Mouse (Mus musculus): ENCODE data around the gene Fam234a.
A peak's percentile ranks its signal among the peaks of the same experiment; 100 is the strongest.
"Not testable (repeated sequence)": the region's sequence is repeated elsewhere in the genome, so short reads cannot be mapped to it uniquely, and the experiment has no call there.

The Fam234a gene

DNA sequence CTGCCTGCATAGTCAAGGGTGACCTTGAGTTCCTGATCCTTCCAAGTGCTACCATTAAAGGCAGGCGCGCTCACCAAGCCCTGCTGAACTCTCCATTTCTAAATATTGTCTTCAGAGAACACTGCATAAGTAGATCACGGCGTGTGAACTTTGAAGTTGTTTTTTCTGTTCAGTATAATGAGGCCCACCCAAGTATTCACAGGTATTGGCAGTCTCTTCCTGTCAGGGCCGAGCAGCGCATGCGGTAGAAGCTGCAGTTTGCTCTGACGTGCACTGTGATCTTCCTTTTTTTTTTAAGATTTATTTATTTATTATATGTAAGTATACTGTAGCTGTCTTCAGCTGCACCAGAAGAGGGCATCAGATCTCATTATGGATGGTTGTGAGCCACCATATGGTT is 9.7 kb downstream of the Fam234a start:
- DNase-seq (ENCODE audit: low read depth, low spot score): no peak

DNA sequence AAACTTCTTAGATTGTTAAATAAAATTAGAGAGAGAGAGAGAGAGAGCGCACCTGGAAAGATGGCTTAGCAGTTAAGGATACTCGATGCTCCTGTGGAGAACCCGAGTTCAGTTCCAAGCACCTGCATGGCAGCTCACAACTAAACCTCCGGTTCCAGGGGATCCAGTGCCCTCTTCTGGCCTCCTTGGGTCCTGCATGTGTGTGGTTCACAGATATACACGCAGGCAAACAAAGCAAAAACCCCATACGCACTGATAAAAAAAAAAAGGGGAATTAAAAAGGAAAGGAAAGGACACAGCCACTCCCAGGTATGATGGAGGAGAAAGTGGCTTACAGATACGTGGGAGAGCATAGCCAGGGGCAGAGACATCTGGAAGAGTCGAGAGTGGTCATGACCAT is 11.2 kb downstream of the Fam234a start:
- DNase-seq (ENCODE audit: low read depth, low spot score): no peak

DNA sequence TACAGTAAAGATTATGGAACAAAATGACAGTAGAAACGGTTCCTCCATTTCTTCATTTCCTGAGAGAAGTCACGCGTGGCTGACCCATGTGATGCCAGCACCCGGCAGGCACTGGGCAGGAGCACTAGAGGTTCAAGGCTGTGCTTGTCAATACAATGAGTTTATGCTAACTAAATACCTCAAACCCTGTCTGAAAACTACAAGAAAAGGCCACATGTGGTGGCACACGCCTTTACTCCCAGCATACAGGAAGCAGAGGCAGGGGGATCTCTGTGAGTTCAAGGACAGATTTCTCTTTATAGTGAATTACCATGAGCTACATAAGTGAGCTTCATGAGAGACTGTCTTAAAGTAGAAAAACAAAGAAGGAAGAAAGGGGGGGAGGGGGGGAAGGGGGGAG is 12.9 kb downstream of the Fam234a start:
- no peak for DNase-seq (ENCODE audit: low read depth, low spot score)

DNA sequence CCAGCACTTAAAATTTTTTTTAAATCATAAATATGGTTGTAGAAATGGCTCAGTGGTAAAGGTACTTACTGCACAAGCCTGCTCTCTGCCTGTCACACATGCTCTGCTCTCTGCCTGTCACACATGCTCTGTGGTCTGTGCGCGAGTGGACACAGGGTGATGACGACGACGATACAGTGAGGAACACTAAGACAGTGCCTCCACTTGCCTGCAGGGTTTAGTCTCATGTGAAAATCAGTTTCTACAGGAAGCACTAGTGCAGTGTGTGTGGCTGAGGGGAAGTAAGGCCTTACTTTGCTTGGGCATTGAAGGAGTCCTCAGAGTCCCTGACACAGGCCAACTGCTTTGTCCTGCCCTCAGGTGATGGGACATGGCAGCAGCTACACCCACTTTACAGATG is 14.3 kb downstream of the Fam234a start:
- no peak for DNase-seq (ENCODE audit: low read depth, low spot score)

DNA sequence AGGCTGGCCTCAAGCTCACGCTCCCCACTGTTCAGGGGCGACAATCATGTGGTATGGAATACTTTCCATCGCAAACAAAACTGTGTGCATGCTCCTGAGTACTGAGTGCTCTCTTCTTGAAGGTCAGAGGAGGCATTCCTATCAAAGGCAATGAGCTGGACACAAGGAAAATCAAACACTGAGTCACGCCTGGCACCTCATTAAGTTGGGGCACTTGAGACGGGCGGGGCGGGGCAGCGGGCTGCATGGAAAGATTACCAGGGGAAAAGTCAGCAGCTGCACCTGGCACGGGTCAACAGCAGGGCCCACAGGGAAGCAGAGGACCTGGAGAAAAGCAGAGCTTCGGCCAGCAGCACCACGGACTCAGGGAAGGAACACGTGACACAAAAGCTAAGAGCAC is 18.9 kb downstream of the Fam234a start:
- no peak for DNase-seq (ENCODE audit: low read depth, low spot score)

DNA sequence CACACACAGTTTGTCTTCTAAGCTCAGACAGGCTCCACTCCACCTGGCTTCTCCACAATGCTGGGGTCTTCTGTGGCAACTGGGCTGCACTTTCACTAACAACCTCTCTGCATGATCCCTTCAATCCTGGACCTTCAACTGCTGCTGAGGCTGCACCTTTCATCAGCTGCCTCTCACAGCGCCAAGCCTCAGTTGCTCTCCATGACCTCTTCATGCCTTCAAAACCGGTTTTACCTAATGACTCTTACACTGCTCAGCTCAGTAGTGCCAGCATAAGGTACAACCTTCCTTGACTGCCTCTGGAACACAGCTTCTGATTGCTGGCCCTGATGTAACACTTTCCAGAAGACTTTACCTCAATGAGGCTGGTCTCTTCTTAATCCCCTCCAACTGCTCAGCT is 22.5 kb downstream of the Fam234a start:
- DNase-seq (ENCODE audit: low read depth, low spot score): no peak

DNA sequence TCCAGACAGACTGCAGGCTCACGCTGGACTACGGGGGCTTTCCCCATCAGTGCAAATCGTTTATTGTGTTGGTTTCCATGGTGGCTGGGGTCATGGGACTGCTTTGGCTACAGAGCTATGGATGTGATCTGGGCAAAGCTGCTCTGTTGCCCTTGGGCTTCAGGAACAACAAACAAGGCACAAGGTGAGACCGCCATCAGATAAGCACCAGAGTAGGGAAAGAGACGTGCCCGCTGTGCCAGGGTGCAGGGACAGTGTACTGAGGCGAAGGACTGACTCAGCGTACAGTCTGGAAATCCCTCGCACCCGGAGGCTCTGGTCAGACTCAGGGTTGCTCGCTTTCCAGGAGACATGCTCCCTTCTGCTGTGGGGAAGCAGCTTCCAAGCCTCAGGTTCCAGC is 31.4 kb downstream of the Fam234a start:
- DNase-seq (ENCODE audit: low read depth, low spot score): no peak

DNA sequence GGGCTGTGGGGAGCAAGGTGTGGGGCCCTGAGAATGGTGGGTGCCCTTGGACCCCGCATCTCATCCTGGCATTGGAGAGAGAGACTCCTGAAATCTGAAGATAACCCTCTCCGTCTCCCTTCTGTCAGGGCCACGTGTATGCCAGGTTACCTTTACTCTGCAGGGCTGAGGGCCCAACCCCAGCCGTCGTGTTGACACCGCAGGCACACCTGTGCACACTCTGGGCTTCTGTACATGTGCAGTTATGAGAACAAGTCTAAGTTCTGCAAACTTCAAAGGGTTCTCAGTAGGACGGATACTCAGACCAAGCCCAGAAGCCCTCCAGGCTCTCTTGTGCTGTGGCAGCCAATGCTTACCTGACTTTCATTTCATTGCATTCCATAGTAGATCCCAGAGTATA is 31.8 kb downstream of the Fam234a start:
- DNase-seq (ENCODE audit: low read depth, low spot score): no peak

DNA sequence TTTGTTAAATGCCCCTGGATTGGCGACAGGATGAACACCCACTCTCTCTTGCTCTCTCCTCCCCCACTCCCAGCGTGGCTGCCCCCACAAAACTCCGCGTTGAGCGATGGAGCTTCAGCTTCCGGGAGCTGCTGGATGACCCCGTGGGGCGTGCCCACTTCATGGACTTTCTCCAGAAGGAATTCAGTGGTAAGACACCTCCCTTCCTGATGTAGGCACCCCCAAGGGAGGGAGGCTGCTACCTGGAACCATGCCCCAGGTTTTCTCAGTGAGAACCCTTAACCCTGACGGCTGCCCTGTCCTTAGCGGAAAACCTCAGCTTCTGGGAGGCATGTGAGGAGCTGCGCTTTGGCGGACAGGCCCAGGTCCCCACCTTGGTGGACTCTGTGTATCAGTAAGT is 36.4 kb downstream of the Fam234a start, which contains the start of gene Arhgdig:
Arhgdig (minus strand) TSS at position 101 of the 400 bp plus-strand sequence.
- DNase-seq (ENCODE audit: low read depth, low spot score): no peak

DNA sequence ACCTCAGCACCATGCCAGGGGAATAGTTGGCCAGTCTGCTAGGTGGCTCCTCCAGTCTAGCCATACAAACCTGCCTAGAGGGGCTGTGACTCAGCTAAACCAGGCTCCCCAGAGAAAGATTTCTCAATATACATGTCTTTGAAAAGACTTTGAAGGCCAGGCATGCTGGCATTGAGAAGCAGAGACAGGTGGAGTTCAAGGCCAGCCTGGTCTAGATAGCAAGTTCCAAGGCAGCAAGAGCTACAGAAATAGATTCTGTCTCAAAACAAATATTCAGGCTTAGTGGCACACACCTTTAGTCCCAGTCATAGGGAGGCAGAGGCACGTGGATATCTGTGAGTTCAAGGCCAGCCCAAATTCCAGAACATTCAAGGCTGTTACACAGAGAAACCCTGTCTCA is 37.6 kb downstream of the Fam234a start:
- DNase-seq (ENCODE audit: low read depth, low spot score): no peak

DNA sequence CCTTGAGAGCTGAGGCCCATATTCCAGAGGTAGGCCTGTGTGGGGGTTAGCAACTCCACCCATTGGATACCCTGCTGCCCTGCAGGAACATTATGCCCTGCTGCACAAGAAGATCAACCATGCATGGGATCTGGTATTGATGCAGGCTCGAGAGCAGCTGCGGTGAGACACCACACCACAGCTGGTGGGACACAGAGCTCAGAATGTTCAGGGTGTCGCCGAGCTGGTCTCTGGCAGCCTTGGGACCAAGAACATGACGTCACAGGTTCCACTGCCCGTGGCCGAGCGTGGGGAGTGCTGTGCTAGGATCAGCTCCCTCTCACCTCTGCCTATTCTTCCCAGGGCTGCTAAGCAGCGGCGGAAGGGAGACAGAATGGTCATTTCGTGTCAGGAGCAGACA is 39.3 kb downstream of the Fam234a start:
- DNase-seq (ENCODE audit: low read depth, low spot score): no peak

DNA sequence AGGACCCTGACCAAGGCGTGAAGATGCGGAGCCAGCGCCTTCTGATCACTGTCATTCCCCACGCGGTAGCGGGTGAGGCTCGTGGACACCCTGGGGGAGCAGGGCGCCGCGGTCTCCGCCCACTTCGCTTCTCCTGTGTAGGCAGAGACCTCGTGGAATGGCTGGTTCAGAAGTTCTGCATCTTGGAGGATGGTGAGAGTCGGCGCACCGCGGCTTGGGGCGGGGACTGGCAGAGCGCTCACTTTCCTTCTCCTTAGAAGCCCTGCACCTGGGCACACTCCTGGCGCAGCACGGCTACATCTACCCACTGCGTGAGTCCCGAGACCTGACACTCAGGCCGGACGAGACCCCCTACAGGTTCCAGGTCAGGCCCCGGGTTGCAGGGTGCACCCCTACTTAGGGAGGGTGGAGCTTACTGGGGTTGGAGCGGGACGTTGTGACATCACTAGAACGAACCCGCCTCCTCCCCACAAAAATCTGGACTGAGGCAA is 40.7 kb downstream of the Fam234a start:
- no peak for DNase-seq (ENCODE audit: low read depth, low spot score)

DNA sequence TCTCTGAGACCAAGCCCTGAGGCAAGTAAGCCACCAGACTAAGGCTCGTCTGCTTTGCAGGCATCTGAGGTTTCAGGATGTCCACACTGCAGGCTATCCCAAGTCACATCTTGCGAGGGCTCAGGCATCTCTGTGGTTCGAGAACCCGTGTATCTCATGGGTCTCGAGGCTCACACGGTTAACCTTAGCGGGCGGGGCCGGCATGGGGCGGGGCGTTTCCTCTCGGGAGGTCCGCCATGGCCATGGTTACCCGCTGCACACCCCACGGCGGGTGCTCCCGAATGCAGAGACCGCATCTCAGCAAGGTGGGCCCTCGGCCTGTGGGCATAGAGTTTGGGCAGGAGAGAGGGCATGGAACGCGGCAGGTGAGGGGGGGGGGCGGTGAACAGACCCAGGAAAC is 41.3 kb downstream of the Fam234a start, which contains the start of gene Rgs11:
Rgs11 (plus strand) TSS at position 215 of the 400 bp plus-strand sequence.
- no peak for DNase-seq (ENCODE audit: low read depth, low spot score)

DNA sequence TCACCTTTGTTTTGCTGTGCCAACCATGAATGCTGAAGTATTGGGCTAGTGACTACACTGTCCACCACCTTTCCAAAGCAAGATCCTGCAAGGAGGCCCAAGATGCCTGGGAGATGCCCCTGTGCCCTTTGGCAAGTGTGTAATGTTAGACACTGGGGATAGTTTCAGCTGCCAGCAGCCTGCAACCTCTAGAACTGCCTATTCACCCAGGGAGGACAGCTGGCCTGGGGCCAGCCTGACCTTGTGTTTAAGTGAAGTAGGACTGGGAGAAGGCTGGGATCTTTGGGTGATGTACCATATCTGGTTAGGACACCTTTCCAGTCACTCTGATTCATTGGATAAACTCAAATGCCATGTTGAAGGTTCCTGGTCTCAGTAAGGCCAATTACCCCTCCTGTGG is 42.0 kb downstream of the Fam234a start:
- no peak for DNase-seq (ENCODE audit: low read depth, low spot score)

DNA sequence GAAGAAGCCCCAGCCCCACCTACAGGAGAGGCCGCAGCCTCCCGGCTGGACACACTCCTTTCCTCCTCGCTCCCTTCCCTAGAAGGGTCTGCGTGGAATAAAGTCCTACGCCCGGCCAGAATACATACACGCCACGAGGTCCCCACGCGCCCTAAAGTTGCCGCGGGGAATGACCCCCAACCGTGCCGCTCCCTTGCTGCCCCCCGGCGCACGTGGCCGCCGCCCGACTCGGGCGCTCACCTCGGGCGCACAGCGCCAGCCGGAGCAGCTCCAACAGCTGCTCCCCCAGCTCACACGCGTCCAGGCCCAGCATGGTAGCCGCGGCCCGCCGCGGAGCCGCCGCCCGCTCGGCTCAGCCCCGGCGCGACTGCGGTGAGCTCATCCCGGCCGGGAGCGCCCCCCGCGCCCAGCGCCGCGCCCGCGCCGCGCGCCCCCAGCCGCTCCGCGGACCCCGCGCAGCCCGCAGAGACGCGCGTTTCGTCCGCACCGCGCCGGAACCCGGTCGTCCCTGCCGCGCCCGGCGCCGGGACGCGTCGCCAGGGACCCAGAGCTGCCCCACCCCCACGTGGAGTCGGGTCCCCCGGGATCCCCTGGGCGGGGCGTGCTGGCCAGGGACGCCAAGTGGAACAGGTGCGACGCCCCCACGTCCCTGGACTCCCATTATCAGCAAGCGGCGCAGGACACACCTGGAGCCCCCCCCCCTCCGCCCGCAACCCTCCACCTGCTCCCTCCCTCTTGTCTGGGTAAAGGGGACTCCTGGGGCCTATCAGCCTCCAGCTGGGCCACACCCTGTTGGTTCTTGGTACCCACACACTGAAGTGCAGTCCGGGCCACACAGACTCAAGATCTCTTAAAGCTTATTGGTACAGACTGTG is 43.0 kb downstream of the Fam234a start:
- no peak for DNase-seq (ENCODE audit: low read depth, low spot score)

DNA sequence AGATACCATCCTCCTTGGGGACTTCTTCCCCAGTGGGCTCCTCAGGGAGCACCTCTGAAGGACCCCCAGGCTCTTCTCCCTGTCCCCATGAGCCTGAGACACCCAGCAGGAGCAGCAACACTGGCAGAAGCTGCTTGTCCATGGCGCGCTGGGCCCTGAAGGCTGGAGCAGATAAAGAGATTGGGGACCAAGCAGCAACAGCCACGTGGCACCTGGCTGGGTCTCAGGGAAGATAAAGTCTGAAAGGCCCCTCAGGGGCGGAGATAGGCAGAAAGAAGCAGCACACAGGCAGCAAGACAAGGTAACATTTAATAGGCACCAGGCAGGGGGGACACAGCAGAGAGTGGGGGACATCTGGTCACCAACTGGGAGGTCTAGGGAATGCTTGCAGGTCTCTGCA is 45.1 kb downstream of the Fam234a start, which contains the start of gene Pdia2:
Pdia2 (minus strand) TSS at position 196 of the 400 bp plus-strand sequence.
- peak; percentile 38 for DNase-seq (ENCODE audit: low read depth, low spot score)

DNA sequence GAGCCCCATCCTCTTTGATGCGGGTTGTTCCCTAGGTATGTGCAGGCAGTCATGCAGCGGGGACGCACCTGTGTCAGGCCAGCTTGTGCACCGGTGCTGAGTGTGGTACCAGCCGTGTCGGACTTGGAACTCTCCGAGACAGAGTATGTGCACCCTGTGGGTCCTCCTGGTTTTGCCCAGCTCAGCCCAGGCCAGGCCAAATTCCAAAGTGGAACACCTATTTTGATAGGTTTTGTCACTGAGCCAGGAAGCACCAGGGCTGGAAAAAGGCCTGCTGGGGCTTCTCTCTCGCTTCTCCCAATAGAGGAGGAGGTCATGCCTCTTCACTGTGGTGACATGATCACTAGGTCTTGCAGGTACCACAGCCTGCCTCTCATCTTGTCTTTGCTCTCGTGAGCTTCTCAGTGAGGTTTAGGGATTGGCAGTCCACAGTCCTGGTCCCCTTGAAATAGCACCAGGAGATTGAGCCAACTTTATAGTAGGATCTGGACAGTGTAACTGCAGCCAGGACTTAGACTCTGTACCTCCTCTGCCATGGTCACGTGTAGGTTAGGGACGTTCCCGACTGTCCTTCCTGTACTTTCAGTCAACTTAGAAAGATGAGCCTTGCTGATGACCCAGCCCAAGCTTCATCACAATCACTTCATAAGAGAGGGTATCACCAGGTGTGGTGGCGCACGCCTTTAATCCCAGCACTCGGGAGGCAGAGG is 51.4 kb downstream of the Fam234a start:
- DNase-seq (ENCODE audit: low read depth, low spot score): no peak

DNA sequence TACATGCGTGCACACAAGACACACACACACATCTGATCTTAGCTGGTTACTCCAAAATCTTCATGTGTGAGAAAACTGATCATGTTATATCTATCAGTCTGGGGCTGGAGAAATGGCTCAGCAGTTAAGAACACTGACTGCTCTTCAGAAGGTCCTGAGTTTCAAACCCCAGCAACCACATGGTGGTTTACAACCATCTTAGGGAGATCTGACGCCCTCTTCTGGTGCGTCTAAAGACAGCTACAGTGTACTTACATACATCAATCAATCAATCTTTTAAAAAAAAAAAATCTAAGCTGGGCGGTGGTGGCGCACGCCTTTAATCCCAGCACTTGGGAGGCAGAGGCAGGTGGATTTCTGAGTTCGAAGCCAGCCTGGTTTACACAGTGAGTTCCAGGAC is 52.6 kb downstream of the Fam234a start:
- not testable (repeated sequence) for DNase-seq (ENCODE audit: low read depth, low spot score)

DNA sequence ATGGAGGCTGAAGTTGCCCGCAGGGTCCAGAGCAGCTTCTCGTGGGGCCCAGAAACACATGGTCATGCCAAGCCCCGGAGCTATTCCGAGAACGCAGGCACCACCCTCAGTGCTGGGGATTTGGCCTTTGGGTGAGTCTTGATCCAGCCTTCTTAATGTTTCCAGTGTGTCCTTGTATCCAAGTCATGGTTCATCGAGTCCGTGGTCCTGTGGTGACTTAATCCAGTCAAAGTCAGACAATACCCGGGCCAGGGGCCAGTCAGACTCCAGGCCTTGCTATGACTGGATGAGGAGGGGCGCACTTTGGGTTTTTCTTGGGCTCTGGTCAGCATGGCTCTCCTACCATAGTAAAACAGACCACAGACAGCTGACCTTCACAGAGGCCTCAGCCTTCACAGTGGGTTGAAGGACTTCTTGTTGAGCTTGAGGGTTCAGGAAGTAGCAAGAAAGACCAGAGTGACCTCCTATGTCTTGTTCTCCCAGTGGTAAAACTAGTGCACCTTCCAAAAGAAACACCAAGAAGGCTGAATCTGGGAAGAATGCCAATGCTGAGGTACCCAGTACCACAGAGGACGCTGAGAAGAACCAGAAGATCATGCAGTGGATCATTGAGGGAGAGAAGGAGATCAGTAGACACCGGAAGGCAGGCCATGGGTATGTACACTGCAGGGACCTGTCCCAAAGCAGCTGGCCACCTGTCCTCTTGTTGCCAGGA is 55.8 kb downstream of the Fam234a start:
- DNase-seq (ENCODE audit: low read depth, low spot score): no peak

DNA sequence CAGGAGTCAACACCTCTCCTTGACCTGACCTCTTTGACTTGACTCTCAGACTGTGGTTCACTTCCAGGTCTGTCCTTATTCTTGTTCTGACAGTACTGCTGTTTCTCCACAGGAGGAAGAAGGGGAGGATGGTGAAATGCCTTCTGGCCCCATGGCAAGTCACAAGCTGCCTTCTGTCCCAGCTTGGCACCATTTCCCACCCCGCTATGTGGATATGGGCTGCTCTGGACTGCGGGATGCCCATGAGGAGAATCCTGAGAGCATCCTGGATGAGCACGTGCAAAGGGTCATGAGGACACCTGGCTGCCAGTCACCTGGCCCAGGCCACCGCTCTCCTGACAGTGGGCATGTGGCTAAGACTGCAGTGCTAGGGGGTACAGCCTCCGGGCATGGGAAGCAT is 56.5 kb downstream of the Fam234a start:
- DNase-seq (ENCODE audit: low read depth, low spot score): no peak

DNA sequence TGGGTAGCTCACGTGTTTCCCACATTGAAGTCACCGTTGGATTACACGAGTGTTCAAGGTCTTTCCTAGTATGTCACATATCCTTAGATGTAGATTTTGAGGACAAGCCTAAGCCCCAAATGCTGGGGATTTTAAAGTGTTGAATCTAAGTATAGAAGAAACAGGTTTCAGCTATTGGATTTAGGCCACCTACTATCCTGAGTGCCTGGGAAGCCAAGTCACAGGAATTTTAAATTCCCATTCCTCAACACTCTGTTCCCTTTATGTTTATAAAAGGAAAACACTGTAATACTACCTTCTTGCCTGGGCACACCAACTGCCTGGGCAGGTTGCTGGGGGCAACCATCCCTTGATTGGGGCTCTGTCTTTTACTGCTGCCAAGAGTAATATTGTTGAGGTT is 62.9 kb downstream of the Fam234a start:
- no peak for DNase-seq (ENCODE audit: low read depth, low spot score)

DNA sequence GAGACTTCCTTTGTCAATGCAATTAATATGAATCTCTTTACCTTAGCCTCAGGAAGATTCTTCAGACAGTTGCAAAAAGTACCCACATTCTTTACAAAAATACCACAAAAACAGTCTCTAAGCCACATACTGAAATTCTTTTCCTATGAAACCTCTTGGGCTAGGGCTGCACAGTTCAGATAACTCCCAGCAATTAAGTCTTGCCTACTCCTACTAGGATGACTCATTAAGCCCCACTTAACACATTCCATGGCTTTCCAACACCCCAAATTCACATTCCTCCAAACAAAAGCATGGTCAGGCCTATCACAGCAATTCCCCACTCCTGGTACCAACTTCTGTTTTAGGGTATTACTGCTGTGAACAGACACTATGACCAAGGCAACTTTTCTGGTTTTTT is 65.4 kb downstream of the Fam234a start:
- DNase-seq (ENCODE audit: low read depth, low spot score): no peak
